In genomic region chr12:104560934-104561565, GRCm38 (mm10) we compare ENCODE assay signal across 12 mouse cellular contexts.
DNase-seq lines count a peak whose midpoint lies in the region; ATAC-seq and TF ChIP-seq lines count a peak whose summit lies in the region.
"Had no signal": no experiment of that assay in that cellular context is flagged by ENCODE, and none has a peak within 500 bp of the region (broad histone marks: within the 10 kb centered on the region; RNA-seq: fewer than 3 reads in every experiment).

No protein-coding gene starts in this region.

- H3K9ac ChIP-seq in intestine, embryonic 15.5 days: no peak overlapping the region
- H3K9ac ChIP-seq in intestine, postnatal 0 days (ENCODE audit: low read depth, low read length): no peak overlapping the region
- H3K9ac ChIP-seq in midbrain, embryonic 15.5 days: no peak overlapping the region
- H3K9ac ChIP-seq: forebrain, embryonic 15.5 days had no signal

- ATAC-seq in intestine, embryonic 15.5 days: no peak
- no peak for ATAC-seq in intestine, postnatal 0 days
- no peak for ATAC-seq in midbrain, embryonic 15.5 days (replicated peaks)
- ATAC-seq: forebrain, embryonic 15.5 days had no signal

- H3K36me3 ChIP-seq in intestine, embryonic 15.5 days: no peaks in the 10 kb centered on the region
- H3K36me3 ChIP-seq in intestine, postnatal 0 days (ENCODE audit: control insufficient read depth, insufficient read depth): no peaks in the 10 kb centered on the region
- no peaks in the 10 kb centered on the region for H3K36me3 ChIP-seq in midbrain, embryonic 15.5 days (replicated peaks)
- H3K36me3 ChIP-seq: forebrain, embryonic 15.5 days had no signal

- no peak for TF ChIP-seq CTCF in intestine, postnatal 0 days (IDR thresholded peaks at IDR 0.05; ENCODE audit: low read depth)

- H3K4me1 ChIP-seq in intestine, embryonic 15.5 days (replicated peaks): 0 out of 2 replicates have a peak, but pooled peaks cover 3% of the 10 kb centered on the region
- H3K4me1 ChIP-seq in intestine, postnatal 0 days (replicated peaks; ENCODE audit: control insufficient read depth, insufficient read depth, low read length): no peaks in the 10 kb centered on the region
- H3K4me1 ChIP-seq in midbrain, embryonic 15.5 days: no peaks in the 10 kb centered on the region; the same call in 1 of the 2 replicates
- H3K4me1 ChIP-seq: forebrain, embryonic 15.5 days had no signal

- H3K27me3 ChIP-seq in intestine, embryonic 15.5 days (replicated peaks): no peaks in the 10 kb centered on the region
- H3K27me3 ChIP-seq in intestine, postnatal 0 days (replicated peaks; ENCODE audit: control insufficient read depth, insufficient read depth, low read length): no peaks in the 10 kb centered on the region
- no peaks in the 10 kb centered on the region for H3K27me3 ChIP-seq in midbrain, embryonic 15.5 days (replicated peaks)
- H3K27me3 ChIP-seq: forebrain, embryonic 15.5 days had no signal

- peak overlapping the region; percentile 27; the same call in 1 of the 2 replicates for H3K27ac ChIP-seq in intestine, embryonic 15.5 days
- no peak overlapping the region for H3K27ac ChIP-seq in intestine, postnatal 0 days (ENCODE audit: low read depth, low read length)
- no peak overlapping the region for H3K27ac ChIP-seq in midbrain, embryonic 15.5 days
- H3K27ac ChIP-seq: forebrain, embryonic 15.5 days had no signal

- H3K4me3 ChIP-seq in intestine, embryonic 15.5 days (replicated peaks): no peak overlapping the region
- H3K4me3 ChIP-seq in intestine, postnatal 0 days (ENCODE audit: low read depth, low read length): no peak overlapping the region
- no peak overlapping the region for H3K4me3 ChIP-seq in midbrain, embryonic 15.5 days
- H3K4me3 ChIP-seq: forebrain, embryonic 15.5 days had no signal

- peak; percentile 41 for DNase-seq in NIH3T3 (ENCODE audit: low read depth)
- peak; percentile 54 for DNase-seq in fibroblast of lung, adult 2 months (ENCODE audit: low read depth)
- DNase-seq in heart, postnatal 4 days: peak; percentile 17
- DNase-seq in yolk sac, embryonic 10.5 days (ENCODE audit: low spot score): no peak
- DNase-seq in T-cell, adult 2 months (ENCODE audit: low spot score): no peak
- DNase-seq: embryo, embryonic 11 days; left cerebral cortex, postnatal 4 days; lung, adult 2 months had no signal

- H3K4me2 ChIP-seq in intestine, embryonic 15.5 days (replicated peaks): no peak overlapping the region
- no peak overlapping the region for H3K4me2 ChIP-seq in intestine, postnatal 0 days (replicated peaks; ENCODE audit: low read depth)
- no peak overlapping the region for H3K4me2 ChIP-seq in midbrain, embryonic 15.5 days
- H3K4me2 ChIP-seq: forebrain, embryonic 15.5 days had no signal

- no peaks in the 10 kb centered on the region for H3K9me3 ChIP-seq in intestine, embryonic 15.5 days
- no peaks in the 10 kb centered on the region for H3K9me3 ChIP-seq in intestine, postnatal 0 days (ENCODE audit: control insufficient read depth)
- H3K9me3 ChIP-seq in midbrain, embryonic 15.5 days: no peaks in the 10 kb centered on the region
- H3K9me3 ChIP-seq: forebrain, embryonic 15.5 days had no signal

- WGBS in intestine, embryonic 15.5 days: 46% methylated on average over 14 of the region's 14 CpGs
- WGBS in intestine, postnatal 0 days: 56% methylated on average over 14 of the region's 14 CpGs
- 71% methylated on average over 14 of the region's 14 CpGs for WGBS in midbrain, embryonic 15.5 days

Comparison
In these comparisons a context has a peak if more than half of its experiments do, and no peak if none do; other contexts are left out.
1. DNase-seq: peak in NIH3T3 (single experiment), fibroblast of lung, adult 2 months (single experiment) and heart, postnatal 4 days (single experiment); none in yolk sac, embryonic 10.5 days (single experiment) and T-cell, adult 2 months (single experiment).